Mouse (Mus musculus) thymus, adult 2 months (tissue): ENCODE data around the gene Gm49333.

Source experiments
- CTCF ChIP-seq: fragments of 200-500 bp; IDR thresholded peaks from 2 replicates; pipeline ENCODE4 v1.5.1; 2012; ENCODE audit warnings: mild to moderate bottlenecking, control low read depth, low read length, moderate library complexity, borderline replicate concordance; ENCODE audit not compliant: control insufficient read depth, poor library complexity, insufficient read depth; ENCODE audit errors: extremely low read depth
- POLR2A ChIP-seq: fragments of 200-500 bp; IDR thresholded peaks from 2 replicates; pipeline ENCODE4 v1.6.1; 2012; ENCODE audit warnings: mild to moderate bottlenecking, low read length, control low read depth, moderate library complexity; ENCODE audit not compliant: control insufficient read depth, poor library complexity, insufficient read depth; ENCODE audit errors: extremely low read depth

DNA sequence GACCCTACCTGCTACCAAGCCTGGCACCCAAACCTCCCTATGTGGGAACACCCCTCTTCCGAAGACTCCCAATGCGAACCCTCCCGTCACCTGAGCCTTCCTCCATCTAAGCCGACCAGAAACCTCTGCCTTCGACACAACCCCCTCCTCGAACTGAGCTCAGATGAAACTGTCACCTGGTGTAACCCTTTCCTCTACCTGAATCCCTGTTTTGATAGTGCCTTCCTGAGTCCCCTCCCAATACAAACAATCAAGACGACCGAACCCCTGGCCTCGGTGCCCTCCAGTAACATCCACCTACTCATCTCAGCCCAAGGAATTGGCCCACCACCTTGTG lies 9.0 kb downstream of the Gm49333 start:
- TF ChIP-seq CTCF (no peak), POLR2A (no peak)
